Mouse (Mus musculus) embryo, embryonic 11.5 days (tissue): ENCODE measurements around the gene Hdac4.

ENCODE experiments used
- DNase-seq: peaks from one replicate; pipeline ENCODE4 v3.0.0-alpha.2; 2012; ENCODE audit warnings: low read depth, low spot score

Gene Hdac4

GRCm38 (mm10) chr1:92178021-92178895 is 17.2 kb downstream of the Hdac4 start:
- DNase-seq, result peak; percentile 53

GRCm38 (mm10) chr1:92177599-92177998 is 17.9 kb downstream of the Hdac4 start:
- DNase-seq, result no peak

GRCm38 (mm10) chr1:92177196-92177595 is 18.3 kb downstream of the Hdac4 start:
- no peak for DNase-seq

GRCm38 (mm10) chr1:92175266-92175665 is 20.2 kb downstream of the Hdac4 start:
- no peak for DNase-seq

GRCm38 (mm10) chr1:92174898-92175255 is 20.6 kb downstream of the Hdac4 start:
- DNase-seq, result no peak

GRCm38 (mm10) chr1:92174251-92174897 is 21.1 kb downstream of the Hdac4 start:
- no peak for DNase-seq

- DNase-seq, result no peak
Measured at GRCm38 (mm10) chr1:92170616-92171235, 24.8 kb downstream of the Hdac4 start.

GRCm38 (mm10) chr1:92169776-92170055 is 25.8 kb downstream of the Hdac4 start:
- no peak for DNase-seq

GRCm38 (mm10) chr1:92168900-92169775 is 26.4 kb downstream of the Hdac4 start:
- no peak for DNase-seq

GRCm38 (mm10) chr1:92163932-92164331 is 31.6 kb downstream of the Hdac4 start:
- DNase-seq, result no peak

- DNase-seq, result no peak
Measured at GRCm38 (mm10) chr1:92159804-92160203, 35.7 kb downstream of the Hdac4 start.

GRCm38 (mm10) chr1:92150201-92150600 is 45.3 kb downstream of the Hdac4 start:
- no peak for DNase-seq

- no peak for DNase-seq
Measured at GRCm38 (mm10) chr1:92148527-92148926, 47.0 kb downstream of the Hdac4 start.

GRCm38 (mm10) chr1:92144868-92145534 is 50.5 kb downstream of the Hdac4 start:
- DNase-seq, result no peak

GRCm38 (mm10) chr1:92143331-92143895 is 52.1 kb downstream of the Hdac4 start:
- no peak for DNase-seq

- no peak for DNase-seq
Measured at GRCm38 (mm10) chr1:92142793-92143192, 52.7 kb downstream of the Hdac4 start.

- DNase-seq, result no peak
Measured at GRCm38 (mm10) chr1:92139001-92139400, 56.5 kb downstream of the Hdac4 start.

- DNase-seq, result no peak
Measured at GRCm38 (mm10) chr1:92137136-92137848, 58.2 kb downstream of the Hdac4 start.

- no peak for DNase-seq
Measured at GRCm38 (mm10) chr1:92136362-92136761, 59.1 kb downstream of the Hdac4 start.

- no peak for DNase-seq
Measured at GRCm38 (mm10) chr1:92132181-92132580, 63.3 kb downstream of the Hdac4 start.
